Mouse (Mus musculus) midbrain, postnatal 0 days (tissue): Measurements from ENCODE around the gene Kalrn. TPM values are rescaled to one million over a fixed set of nuclear protein-coding genes. Genes with fewer than 3 reads are reported as not detected.
A peak's percentile ranks its signal among the peaks of the same experiment; 100 is the strongest.

Experiments used
- ATAC-seq: fragments of 200-750 bp; cut with Nextera tagmentation; 2 replicates; pipeline ENCODE4 v1.8.0; 2017; ENCODE audit warnings: moderate number of reproducible peaks, mild to moderate bottlenecking, moderate TSS enrichment, moderate library complexity; ENCODE audit not compliant: low FRiP score
- DNase-seq: peaks from one replicate; pipeline ENCODE4 v3.0.0-alpha.2; 2015; ENCODE audit warnings: low spot score
- H3K27ac ChIP-seq: fragments of 300-500 bp; sonication (generic); 2 replicates; pipeline ENCODE4 v1.5.1; 2014; ENCODE audit warnings: low read depth, mild to moderate bottlenecking, low read length, mixed read lengths
- H3K27me3 ChIP-seq: fragments of 300-500 bp; sonication (generic); 2 replicates; pipeline ENCODE4 v1.6.1; 2014; ENCODE audit warnings: low read length, control low read depth, mixed read lengths; ENCODE audit not compliant: insufficient read depth
- H3K36me3 ChIP-seq: fragments of 300-500 bp; sonication (generic); 2 replicates; pipeline ENCODE4 v1.6.1; 2014; ENCODE audit warnings: low read length, control low read depth, mixed read lengths; ENCODE audit not compliant: insufficient read depth
- H3K4me1 ChIP-seq: fragments of 300-500 bp; sonication (generic); 2 replicates; pipeline ENCODE4 v1.6.1; 2014; ENCODE audit warnings: mild to moderate bottlenecking, control low read depth, antibody characterized with exemption, low read length, mixed read lengths; ENCODE audit not compliant: insufficient read depth
- H3K4me2 ChIP-seq: fragments of 300-500 bp; sonication (generic); 2 replicates; pipeline ENCODE4 v1.6.1; 2014; ENCODE audit warnings: low read depth, mild to moderate bottlenecking, low read length, mixed read lengths; ENCODE audit not compliant: poor library complexity, severe bottlenecking
- H3K4me3 ChIP-seq: fragments of 300-500 bp; sonication (generic); 2 replicates; pipeline ENCODE4 v1.5.1; 2014; ENCODE audit warnings: low read depth, mild to moderate bottlenecking, low read length, moderate library complexity
- H3K9ac ChIP-seq: fragments of 300-500 bp; sonication (generic); replicated peaks from 2 replicates; pipeline ENCODE4 v1.6.1; 2014; ENCODE audit warnings: mild to moderate bottlenecking, low read length, moderate library complexity, mixed read lengths; ENCODE audit not compliant: poor library complexity, severe bottlenecking
- H3K9me3 ChIP-seq: fragments of 300-500 bp; sonication (generic); 2 replicates; pipeline ENCODE4 v1.6.1; 2016; ENCODE audit warnings: low read length, control low read depth
- CTCF ChIP-seq: IDR thresholded peaks from 2 replicates; pipeline ENCODE4 v1.5.1; 2016; ENCODE audit warnings: antibody characterized with exemption, mild to moderate bottlenecking
- WGBS: fragments of 180-500 bp; shearing (Covaris S2); extraction: QIAGEN DNeasy Blood & Tissue Kit; methylation state at CpG from one replicate; pipeline ENCODE4 v1.1.7; 2014; 5-methylcytosine and 5-hydroxymethylcytosine counted together
- polyA plus RNA-seq: library from polyadenylated mRNA; unstranded; fragments of >200 nt; fragmentation: Nextera tagmentation; extraction: Ambion mirVana; gene quantifications from 2 replicates; pipeline ENCODE4 v1.2.1, GENCODE M21; 2015
- total RNA-seq: library from RNA; depleted of rRNA; stranded (reverse); fragments of >200 nt; gene quantifications from 2 replicates; pipeline ENCODE4 v1.2.3, GENCODE M21; 2014

Kalrn gene
- total and polyA plus RNA-seq, 2 experiments from 2014 or later, result 23.6 to 128 TPM

DNA sequence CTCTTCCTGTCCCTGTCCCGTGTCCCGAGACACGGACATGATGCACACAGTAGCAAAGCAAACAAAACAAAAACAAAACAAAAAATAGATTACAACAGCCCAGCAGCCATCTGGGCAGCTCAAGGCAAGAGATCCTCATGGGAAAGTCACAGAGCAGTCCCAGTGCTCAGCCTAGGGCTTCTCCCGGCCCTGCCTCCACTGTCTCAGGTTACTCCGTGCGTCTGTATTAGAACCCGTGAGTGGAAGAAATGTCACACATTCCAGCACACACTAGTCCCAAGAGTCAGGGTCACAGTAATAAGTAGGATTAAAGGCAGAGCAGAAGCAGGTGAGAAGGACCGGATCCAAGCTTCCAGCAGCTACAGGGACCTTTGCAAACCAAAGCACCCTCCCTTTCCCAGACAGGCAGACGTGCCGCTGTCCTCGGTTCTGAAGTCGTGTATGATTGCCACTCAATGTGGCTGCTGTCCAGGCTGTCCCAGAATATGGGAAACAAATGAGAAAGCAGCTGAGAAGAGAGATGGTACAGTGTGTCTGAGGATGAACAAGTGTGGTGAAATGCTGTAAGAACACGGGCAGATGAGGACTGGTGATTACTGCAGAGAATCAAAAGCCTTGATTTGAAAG, 173.1 kb downstream of the Kalrn start:
- no peaks in the 10 kb centered on the region for H3K27me3 ChIP-seq
- no peak for TF ChIP-seq CTCF
- H3K27ac ChIP-seq, result no peak overlapping the region
- no peak overlapping the region for H3K4me2 ChIP-seq
- H3K9me3 ChIP-seq, result no peaks in the 10 kb centered on the region
- no peak for ATAC-seq
- DNase-seq, result no peak
- 49% methylated on average over 13 of the region's 13 CpGs for WGBS
- H3K36me3 ChIP-seq, result no peaks in the 10 kb centered on the region
- no peak overlapping the region for H3K9ac ChIP-seq
- 0 out of 2 replicates have a peak, but pooled peaks cover 2% of the 10 kb centered on the region for H3K4me1 ChIP-seq
- no peak overlapping the region for H3K4me3 ChIP-seq

DNA sequence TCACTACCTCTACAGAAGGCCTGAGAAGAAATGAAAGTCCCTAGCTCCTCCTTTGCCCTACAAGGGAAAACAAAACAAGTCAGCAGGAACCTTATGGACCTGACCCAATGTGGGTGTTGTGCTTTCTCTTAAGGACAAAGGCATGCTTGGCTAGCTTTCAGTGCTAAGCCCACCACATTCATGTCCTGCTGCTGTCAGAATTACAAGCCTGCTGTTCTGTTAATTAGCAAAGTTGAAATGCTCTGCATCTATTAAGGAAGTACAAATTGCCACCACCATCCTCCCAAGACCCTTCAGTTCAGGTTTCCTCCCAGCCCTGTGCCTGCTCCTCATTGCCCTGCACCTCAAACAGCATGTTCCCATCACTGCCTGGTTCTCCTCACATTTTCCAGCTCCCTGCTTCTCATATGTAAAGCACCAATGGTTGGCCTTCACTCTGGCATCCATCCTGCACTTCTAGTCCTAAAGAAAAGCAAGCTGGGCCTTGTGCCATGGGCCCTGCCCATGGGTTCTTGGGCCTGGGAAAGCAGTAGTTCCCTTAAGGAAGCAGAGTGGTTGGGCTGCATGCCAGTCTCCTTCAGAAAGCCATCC, 178.0 kb downstream of the Kalrn start:
- Histone ChIP-seq H3K4me1 (no peaks in the 10 kb centered on the region), H3K27me3 (no peaks in the 10 kb centered on the region), H3K9me3 (no peaks in the 10 kb centered on the region), H3K4me2 (no peak overlapping the region), H3K4me3 (no peak overlapping the region), H3K9ac (no peak overlapping the region), H3K36me3 (no peaks in the 10 kb centered on the region), H3K27ac (0 out of 2 replicates have a peak overlapping the region, but pooled peaks have one; percentile 3)
- DNase-seq (peak; percentile 89), ATAC-seq (no peak)
- TF ChIP-seq CTCF, result no peak

DNA sequence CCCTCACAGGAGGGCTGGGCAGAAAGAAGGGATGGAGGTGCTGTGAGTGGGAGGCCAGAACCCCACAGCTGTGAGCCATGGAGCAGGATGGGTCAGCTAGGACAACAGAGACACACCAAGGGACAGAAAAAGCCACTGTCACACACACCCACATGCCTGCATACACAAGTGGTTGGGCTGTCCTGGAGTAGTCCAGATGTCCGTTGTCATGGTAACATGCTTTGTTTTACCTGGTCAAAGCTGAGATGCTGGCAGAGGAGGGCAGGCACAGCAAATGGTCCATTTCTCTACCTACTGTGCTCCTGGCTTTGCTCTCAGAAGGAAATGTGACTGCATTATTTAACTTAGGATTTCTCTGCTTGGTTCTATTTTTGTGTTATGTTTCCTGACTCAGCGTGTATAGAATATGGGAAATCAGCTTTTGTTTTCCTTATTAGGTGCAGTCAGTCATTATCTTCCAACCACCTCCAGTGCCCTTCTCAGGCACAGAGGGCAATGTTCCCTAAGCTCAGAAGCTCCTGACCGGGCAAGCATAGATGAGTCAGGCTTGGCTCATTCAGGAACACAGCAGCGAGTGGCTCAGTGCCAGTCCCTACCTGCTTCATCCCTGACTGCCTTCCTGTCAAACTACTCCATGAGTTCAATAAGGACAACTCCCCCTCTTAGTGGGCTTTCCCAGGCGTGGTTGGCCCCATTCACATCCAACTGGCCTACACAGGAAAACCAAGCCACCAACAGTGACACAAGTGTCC, 183.6 kb downstream of the Kalrn start:
- Histone ChIP-seq H3K4me2 (no peak overlapping the region), H3K36me3 (0 out of 2 replicates have a peak, but pooled peaks cover 2% of the 10 kb centered on the region), H3K4me1 (peaks cover 3% of the 10 kb centered on the region; the same call in 1 of the 2 replicates), H3K27ac (no peak overlapping the region; the same call in 1 of the 2 replicates), H3K9ac (no peak overlapping the region), H3K4me3 (no peak overlapping the region), H3K27me3 (no peaks in the 10 kb centered on the region), H3K9me3 (no peaks in the 10 kb centered on the region)
- ATAC-seq (no peak), DNase-seq (no peak)
- 67% methylated on average over 5 of the region's 5 CpGs for WGBS
- no peak for TF ChIP-seq CTCF

DNA sequence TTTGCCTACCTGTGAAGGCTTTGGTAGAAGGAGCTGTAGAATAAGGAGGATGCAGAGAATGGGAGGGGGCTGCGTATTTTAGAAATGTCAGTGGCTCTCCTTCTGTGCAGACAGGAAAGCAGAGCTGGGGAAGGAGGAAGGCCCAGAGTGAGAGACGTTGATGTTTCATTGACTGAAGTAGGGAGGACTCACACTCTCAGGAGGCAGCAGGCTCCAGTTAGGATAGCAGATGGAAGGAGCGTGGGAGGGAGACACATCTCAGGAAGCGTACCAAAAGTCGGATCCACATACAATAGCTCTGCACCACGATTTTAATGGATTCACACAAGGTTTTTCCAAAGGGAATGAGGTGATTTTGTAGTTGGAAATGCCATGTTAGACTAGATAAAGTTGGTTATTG, 184.5 kb downstream of the Kalrn start:
- 82% methylated on average over 6 of the region's 6 CpGs for WGBS
- Histone ChIP-seq H3K9me3 (no peaks in the 10 kb centered on the region), H3K4me1 (peaks cover 3% of the 10 kb centered on the region; the same call in 1 of the 2 replicates), H3K36me3 (0 out of 2 replicates have a peak, but pooled peaks cover 2% of the 10 kb centered on the region), H3K9ac (no peak overlapping the region), H3K4me3 (no peak overlapping the region), H3K4me2 (no peak overlapping the region), H3K27ac (no peak overlapping the region), H3K27me3 (no peaks in the 10 kb centered on the region)
- ATAC-seq, result no peak
- no peak for TF ChIP-seq CTCF
- no peak for DNase-seq

- ATAC-seq (no peak), DNase-seq (no peak)
- no peak for TF ChIP-seq CTCF
- WGBS, result 96% methylated on average over 8 of the region's 8 CpGs
- Histone ChIP-seq H3K9me3 (no peaks in the 10 kb centered on the region), H3K4me3 (no peak overlapping the region), H3K36me3 (0 out of 2 replicates have a peak, but pooled peaks cover 2% of the 10 kb centered on the region), H3K27ac (no peak overlapping the region), H3K4me2 (no peak overlapping the region), H3K27me3 (no peaks in the 10 kb centered on the region), H3K9ac (no peak overlapping the region), H3K4me1 (peaks cover 3% of the 10 kb centered on the region; the same call in 1 of the 2 replicates)
Observed at GRCm38 (mm10) chr16:34385065-34385464, 188.3 kb downstream of the Kalrn start.

DNA sequence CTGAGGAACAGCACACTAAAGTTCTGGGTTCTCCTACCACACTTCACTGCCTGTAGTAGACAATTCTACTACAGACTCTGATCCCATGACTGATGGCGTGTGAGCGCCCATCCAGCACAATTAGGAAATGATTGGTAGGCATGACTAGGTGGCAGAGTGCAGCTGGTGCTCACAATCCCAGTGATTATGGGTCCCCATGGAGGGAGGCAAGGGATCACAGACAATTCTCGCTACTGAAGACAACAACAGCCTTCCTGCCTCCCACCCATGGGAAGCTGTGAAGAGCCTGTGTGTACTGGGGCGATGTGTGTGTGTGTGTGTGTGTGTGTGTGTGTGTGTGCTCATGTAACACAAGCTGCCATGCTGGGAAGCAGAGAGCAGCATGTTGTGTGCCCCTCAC, 190.3 kb downstream of the Kalrn start:
- no peak overlapping the region for H3K4me3 ChIP-seq
- WGBS, result 63% methylated on average over 4 of the region's 4 CpGs
- H3K4me2 ChIP-seq, result no peak overlapping the region
- no peaks in the 10 kb centered on the region for H3K27me3 ChIP-seq
- DNase-seq (peak; percentile 21), ATAC-seq (no peak)
- H3K9ac ChIP-seq, result no peak overlapping the region
- TF ChIP-seq CTCF, result no peak
- no peak overlapping the region for H3K27ac ChIP-seq
- H3K9me3 ChIP-seq, result no peaks in the 10 kb centered on the region
- no peaks in the 10 kb centered on the region; the same call in 1 of the 2 replicates for H3K4me1 ChIP-seq
- H3K36me3 ChIP-seq, result no peaks in the 10 kb centered on the region
